Mouse (Mus musculus): ENCODE measurements at regions not wholly inside any gene's neighbourhood (a gene's known extent, or its start where the extent isn't known, plus 50 kb on each side); places are given as distances from the start of the nearest gene placed in this dataset.

- DNase-seq (ENCODE audit: low read depth in 1 of 2, low spot score in 2 of 2): no peak
Measured at GRCm38 (mm10) chr16:95892356-95892755, 98.4 kb downstream of the Psmg1 start.

- no peak for DNase-seq (ENCODE audit: low read depth in 1 of 2, low spot score in 2 of 2)
Measured at GRCm38 (mm10) chr16:95886131-95886530, 104.6 kb downstream of the Psmg1 start.

- no peak for DNase-seq (ENCODE audit: low read depth in 1 of 2, low spot score in 2 of 2)
Measured at GRCm38 (mm10) chr16:95873297-95873696, 117.5 kb downstream of the Psmg1 start.

GRCm38 (mm10) chr16:95872436-95872835 lies 118.3 kb downstream of the Psmg1 start:
- no peak for DNase-seq (ENCODE audit: low read depth in 1 of 2, low spot score in 2 of 2)

GRCm38 (mm10) chr16:95870291-95870690 lies 120.5 kb downstream of the Psmg1 start:
- DNase-seq (ENCODE audit: low read depth in 1 of 2, low spot score in 2 of 2): no peak

GRCm38 (mm10) chr16:95869501-95869900 lies 121.3 kb downstream of the Psmg1 start:
- no peak for DNase-seq (ENCODE audit: low read depth in 1 of 2, low spot score in 2 of 2)

- DNase-seq (ENCODE audit: low read depth in 1 of 2, low spot score in 2 of 2): no peak
Measured at GRCm38 (mm10) chr16:95868896-95869295, 121.9 kb downstream of the Psmg1 start.

- no peak for DNase-seq (ENCODE audit: low read depth in 1 of 2, low spot score in 2 of 2)
Measured at GRCm38 (mm10) chr16:95867516-95867915, 123.2 kb downstream of the Psmg1 start.

GRCm38 (mm10) chr16:95866866-95867420 lies 123.8 kb downstream of the Psmg1 start:
- DNase-seq (ENCODE audit: low read depth in 1 of 2, low spot score in 2 of 2): no peak

- DNase-seq (ENCODE audit: low read depth in 1 of 2, low spot score in 2 of 2): no peak
Measured at GRCm38 (mm10) chr16:95865603-95866002, 125.2 kb downstream of the Psmg1 start.

- DNase-seq (ENCODE audit: low read depth in 1 of 2, low spot score in 2 of 2): no peak
Measured at GRCm38 (mm10) chr16:95864646-95865045, 126.1 kb downstream of the Psmg1 start.

GRCm38 (mm10) chr16:95864106-95864505 lies 126.7 kb downstream of the Psmg1 start:
- DNase-seq (ENCODE audit: low read depth in 1 of 2, low spot score in 2 of 2): no peak

GRCm38 (mm10) chr16:95863565-95863964 lies 127.2 kb downstream of the Psmg1 start:
- DNase-seq (ENCODE audit: low read depth in 1 of 2, low spot score in 2 of 2): no peak

GRCm38 (mm10) chr16:95862621-95863020 lies 128.1 kb downstream of the Psmg1 start:
- no peak for DNase-seq (ENCODE audit: low read depth in 1 of 2, low spot score in 2 of 2)

GRCm38 (mm10) chr16:95861231-95861690 lies 129.5 kb downstream of the Psmg1 start:
- no peak for DNase-seq (ENCODE audit: low read depth in 1 of 2, low spot score in 2 of 2)

- no peak for DNase-seq (ENCODE audit: low read depth in 1 of 2, low spot score in 2 of 2)
Measured at GRCm38 (mm10) chr16:95860810-95861209, 129.9 kb downstream of the Psmg1 start.

- no peak for DNase-seq (ENCODE audit: low read depth in 1 of 2, low spot score in 2 of 2)
Measured at GRCm38 (mm10) chr16:95860111-95860510, 130.6 kb downstream of the Psmg1 start.

- DNase-seq (ENCODE audit: low read depth in 1 of 2, low spot score in 2 of 2): no peak
Measured at GRCm38 (mm10) chr16:95857403-95857802, 133.4 kb downstream of the Psmg1 start.

GRCm38 (mm10) chr16:95855230-95855629 lies 135.5 kb downstream of the Psmg1 start:
- no peak for DNase-seq (ENCODE audit: low read depth in 1 of 2, low spot score in 2 of 2)

- DNase-seq (ENCODE audit: low read depth in 1 of 2, low spot score in 2 of 2): no peak
Measured at GRCm38 (mm10) chr16:95851907-95852306, 138.9 kb downstream of the Psmg1 start.

- DNase-seq (ENCODE audit: low read depth in 1 of 2, low spot score in 2 of 2): no peak
Measured at GRCm38 (mm10) chr16:95848555-95849082, 142.1 kb downstream of the Psmg1 start.

GRCm38 (mm10) chr16:95847765-95848483 lies 142.8 kb downstream of the Psmg1 start:
- no peak for DNase-seq (ENCODE audit: low read depth in 1 of 2, low spot score in 2 of 2)
